Mouse (Mus musculus) MEL-GATA-1-ER (cell line): ENCODE measurements at regions not wholly inside any gene's neighbourhood (a gene's known extent, or its start where the extent isn't known, plus 50 kb on each side); places are given as distances from the start of the nearest gene placed in this dataset.

Source experiments
- DNase-seq: peaks from one replicate; pipeline ENCODE4 v3.0.0-alpha.2; 2012; ENCODE audit warnings: low read depth; ENCODE audit errors: extremely low read depth

DNA sequence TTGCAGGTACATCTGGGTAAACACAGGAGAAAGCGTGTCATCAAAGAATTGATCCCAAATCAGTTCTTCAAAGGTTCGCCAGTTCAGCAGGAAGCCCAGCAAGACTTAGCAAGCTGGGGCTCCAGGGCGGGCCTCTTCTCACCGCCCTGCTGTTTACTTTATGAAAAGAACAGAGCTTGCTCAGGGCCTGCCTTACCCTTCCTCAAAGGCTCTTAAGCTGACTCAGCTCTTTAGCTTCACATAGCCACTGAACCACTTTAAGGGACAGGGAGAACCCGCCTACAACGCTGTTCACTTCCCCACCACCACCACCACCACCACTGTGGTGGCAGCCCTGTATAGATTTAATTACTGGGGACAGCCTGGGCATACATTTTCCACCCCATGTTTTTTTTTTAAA is 148.5 kb downstream of the Clic5 start:
- DNase-seq = no peak

DNA sequence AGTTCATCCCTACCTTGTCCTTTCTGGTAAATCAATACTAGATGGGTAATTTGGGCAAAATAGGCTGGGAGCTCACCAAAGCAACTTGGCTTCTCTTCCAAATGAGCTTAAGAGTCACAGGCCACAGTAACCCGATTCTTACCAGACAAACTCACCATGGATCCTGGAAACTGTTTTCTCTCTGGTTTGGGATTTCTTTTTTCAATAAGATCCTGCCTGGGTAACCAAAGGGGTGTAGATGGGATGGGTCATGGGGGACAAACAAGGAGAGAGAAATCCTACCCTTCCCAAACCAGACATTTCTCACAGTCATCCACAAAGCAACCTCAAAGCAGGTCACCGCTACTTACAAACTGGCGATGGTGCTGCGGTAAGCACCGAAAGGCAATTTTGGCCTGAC is 148.9 kb downstream of the Clic5 start:
- no peak for DNase-seq

DNA sequence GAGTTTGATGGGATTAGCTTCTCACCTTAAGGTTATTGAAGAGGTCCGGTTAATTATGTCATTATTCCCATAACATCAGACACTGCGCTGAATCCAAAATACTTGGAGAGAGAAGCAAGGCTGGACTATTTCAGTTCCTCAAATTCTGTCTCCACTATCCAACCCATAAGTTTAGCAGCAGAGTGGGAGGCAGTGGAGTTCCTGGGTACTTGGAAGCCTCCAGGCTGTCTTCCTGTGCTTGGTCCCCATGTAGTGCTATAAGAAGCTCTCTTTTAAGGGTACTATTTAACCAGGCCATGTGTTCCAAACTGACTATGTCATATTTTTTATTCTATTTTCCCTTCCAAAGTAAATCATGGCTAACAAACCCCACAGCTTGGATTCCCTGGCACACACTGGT is 156.2 kb downstream of the Clic5 start:
- no peak for DNase-seq

DNA sequence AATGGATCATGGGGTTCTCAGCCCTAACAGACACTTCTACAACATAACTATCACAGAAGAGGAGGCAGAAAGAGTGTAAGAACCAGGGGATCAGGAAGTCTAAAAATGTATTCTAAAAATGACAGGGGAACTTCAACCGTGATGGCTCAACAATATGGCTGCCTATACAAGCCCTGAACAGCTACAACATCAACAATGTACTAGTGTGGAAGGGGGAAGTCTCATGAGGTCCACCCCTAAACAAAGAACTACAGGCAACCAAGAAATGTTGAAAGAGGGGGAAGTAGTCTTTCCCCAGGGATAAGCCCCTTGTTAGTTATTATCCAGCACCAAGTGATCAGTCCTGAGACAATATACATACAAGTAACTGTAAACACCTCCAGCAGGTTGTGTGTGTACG is 157.0 kb downstream of the Clic5 start:
- DNase-seq = no peak

DNA sequence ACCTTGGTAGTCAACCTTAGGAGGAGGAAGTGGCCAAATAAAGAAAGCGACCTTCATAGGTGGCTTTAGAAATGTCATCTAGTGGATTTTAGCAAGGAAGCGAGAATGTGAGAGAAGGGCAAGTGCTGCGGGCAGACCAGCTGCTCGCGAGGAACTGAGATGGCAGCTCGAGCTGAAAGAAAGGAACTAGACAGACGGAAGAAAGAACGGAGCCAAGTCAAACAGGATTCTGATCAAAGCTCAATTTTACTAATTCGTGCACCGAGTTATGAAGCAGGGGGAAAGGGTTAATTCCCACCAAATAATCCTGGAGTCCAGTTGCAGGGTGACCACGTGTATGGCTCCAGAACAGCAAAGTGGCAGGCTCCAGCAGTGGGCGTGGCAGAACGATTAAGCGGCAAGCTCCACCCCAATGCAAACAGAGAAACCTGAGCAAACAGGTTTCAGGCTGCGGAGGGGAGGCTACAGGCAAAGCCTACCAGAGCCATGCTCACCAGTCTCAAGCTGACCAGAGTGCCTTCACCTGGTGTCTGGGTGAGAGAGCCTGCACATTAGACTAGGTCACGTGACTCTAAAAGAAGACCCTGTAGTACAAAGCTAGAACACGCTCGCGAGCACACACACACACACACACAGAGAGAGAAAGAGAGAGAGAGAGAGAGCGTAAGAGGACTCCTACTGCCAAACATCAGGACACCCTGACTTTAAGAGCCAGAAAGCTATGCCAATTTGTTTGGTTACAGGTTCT is 162.0 kb downstream of the Clic5 start:
- no peak for DNase-seq

DNA sequence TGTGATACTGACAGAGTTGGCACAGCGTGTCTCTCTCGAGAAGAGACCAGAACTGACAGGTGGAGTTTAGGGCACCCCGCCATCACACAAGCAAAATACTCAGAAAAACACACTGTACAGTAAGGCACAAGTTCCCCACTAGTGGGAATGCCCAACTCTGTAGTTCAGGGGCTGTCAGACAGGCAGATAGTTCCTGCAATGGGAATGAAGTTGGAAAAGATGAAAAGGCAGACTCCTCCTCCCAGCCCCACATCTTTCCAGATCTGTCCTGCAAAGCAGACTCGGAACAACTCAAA is 162.5 kb downstream of the Clic5 start:
- DNase-seq = no peak

DNA sequence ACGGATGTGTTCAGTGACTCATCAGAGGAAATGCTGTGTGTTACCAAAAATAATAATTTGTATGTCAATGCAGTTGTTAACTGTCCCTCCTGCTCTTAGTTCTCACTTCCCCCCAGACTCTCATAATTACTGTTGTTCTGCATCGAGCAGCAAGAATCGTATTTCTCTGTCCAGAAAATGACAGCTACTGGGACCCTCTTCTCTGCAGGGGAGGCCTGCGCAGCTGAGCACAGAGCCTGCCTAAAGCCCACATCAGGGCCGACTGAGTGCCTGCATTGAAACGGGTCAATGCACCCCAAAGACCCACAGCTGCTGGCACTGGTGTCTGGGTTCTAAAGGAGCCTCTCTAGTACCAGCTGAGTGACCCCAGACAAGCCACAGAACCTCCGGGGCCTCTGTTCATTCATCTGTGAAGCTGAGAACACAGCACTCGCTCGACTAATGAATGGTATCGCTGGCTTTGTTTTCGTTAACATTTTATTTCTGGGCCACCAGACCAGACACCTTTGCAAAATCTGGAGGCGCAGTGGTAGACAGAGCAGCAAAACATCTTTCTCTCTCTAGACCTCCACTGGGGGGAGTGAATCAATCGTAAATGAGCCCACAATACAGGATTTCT is 163.2 kb downstream of the Clic5 start:
- no peak for DNase-seq

DNA sequence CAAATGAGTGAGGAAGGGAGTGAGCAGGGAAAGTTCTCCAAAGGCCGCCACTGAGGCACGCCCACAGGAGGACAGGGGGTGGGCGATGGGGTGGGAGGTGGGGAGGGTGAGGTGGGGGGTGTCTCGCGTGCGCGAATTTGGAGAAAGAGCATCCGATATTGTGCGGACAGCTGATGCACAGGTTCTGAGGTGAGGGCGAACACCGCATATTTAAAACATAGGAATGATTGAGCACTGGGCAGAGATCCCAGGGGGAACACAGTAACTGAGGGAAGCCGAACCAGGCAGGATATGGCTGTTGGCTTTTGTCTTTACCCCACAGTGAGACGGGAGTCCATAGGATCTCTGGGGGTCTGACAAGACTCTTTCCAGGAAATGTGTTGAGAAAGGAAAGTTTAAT is 163.8 kb downstream of the Clic5 start:
- DNase-seq = no peak

DNA sequence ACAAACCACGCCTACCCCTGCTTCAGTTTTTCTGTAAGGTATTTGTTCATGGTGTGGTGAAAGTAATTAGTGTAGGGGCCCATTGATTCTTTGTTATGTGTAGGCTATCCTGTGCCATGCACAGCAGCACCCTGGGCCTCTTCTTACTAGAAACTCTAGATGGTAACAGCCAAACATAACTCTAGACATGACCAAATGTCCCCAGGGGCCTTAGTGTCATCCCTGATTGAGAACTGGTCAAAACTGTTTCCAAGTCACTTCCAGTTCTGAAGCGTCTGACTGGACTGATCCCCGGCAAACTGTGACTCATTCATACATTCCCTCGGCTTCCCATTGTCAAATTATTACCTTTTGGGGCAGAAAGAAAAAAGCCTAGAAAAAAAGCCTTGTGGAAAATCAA is 174.7 kb downstream of the Clic5 start:
- no peak for DNase-seq

DNA sequence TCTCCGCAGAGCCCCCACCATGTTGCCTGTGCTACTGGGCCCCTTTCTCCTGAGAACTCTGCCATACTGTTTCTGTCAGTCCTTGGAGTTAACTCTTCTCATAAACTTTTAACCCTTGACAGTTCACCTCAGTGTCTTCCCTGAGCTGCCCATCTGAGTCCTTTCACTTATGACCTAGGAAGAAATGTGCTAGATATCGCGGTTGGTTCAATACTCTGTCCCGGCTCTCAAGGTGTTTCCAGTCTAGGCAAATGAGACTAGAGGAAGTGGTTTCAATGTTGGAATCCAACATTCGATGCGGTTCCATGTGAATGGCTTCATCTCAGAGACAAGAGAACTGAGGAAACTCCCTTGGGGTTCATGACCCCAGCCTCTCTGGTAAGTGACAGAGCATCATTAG is 176.1 kb downstream of the Clic5 start:
- no peak for DNase-seq

DNA sequence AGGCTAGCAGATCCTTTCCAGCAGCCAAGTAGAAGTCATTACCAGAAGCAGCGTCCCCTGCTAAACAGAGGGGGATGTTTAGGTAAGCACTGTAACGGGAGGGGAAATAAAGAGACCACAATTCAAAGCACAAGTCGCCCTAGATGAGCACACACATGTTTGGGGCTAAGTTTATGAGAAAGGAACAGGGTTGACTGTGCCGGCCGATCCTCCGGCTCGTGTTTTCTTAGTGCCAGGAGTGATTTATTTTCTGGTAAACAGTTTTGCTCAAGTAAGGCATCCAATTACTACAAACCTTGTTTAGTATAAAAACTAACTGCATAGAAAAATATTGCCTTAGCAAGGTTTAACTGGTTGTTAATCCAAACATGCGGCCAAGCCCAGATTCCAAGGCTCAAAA is 178.1 kb downstream of the Clic5 start:
- no peak for DNase-seq

DNA sequence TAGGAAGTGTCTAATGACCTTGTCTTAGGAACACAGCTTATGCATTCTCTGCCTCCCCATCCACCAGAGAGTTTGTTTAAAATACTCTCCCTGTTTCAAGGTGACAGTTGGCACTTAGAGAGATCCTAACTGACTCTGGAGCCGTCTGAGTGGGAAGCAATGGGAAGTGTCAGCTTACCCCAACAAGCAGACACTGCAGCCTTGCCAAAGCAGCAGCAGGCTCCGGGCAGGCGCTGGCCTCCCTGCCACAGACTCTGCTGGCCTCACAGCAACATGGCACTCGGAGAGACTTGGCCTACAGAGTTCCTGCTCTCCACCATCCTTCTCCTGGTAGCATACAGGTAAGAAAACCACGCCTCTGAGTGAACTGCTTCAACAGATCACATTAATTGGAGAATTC is 179.2 kb downstream of the Clic5 start:
- DNase-seq = no peak

DNA sequence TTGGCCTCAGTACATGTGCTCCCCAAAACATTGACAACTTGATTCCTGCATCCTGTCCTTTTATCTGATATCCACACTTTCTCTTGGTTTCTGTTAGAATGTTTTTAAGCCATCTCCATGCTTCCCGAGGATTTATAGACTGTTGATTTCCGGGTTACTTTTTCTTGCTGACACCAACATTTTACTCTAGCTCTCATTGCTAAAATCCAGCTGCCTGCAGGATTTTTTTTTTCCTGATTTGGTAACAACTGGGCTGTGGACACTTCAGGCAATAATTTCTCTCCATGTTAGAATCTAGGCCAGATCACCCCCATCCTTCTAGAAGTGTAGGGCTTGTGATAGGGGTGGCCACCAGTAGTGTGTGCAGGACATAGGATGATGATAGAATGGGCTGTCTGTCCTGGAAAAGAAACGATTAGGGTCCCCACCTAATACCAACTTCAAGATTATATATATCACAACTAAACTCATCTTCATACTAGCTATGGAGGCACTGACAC is 182.6 kb downstream of the Clic5 start:
- no peak for DNase-seq

DNA sequence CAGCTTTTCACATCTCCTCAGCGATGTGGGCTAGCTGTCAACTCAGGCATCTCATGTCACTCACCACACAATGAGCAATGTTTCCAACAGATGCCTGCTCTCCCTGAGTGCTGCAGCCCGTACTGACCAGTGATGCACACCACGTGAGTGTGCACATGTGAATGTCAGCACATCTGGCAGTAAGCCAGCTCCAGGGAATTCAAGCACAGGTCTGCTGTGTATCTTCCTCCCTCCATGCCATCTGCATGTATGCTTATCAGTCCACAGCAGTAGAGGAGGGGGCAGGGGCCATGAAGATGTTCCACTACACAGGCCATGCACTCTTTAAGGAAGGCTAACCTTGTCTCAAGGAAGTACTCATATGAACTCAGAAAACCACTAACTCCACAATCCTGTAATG is 183.2 kb downstream of the Clic5 start:
- no peak for DNase-seq

DNA sequence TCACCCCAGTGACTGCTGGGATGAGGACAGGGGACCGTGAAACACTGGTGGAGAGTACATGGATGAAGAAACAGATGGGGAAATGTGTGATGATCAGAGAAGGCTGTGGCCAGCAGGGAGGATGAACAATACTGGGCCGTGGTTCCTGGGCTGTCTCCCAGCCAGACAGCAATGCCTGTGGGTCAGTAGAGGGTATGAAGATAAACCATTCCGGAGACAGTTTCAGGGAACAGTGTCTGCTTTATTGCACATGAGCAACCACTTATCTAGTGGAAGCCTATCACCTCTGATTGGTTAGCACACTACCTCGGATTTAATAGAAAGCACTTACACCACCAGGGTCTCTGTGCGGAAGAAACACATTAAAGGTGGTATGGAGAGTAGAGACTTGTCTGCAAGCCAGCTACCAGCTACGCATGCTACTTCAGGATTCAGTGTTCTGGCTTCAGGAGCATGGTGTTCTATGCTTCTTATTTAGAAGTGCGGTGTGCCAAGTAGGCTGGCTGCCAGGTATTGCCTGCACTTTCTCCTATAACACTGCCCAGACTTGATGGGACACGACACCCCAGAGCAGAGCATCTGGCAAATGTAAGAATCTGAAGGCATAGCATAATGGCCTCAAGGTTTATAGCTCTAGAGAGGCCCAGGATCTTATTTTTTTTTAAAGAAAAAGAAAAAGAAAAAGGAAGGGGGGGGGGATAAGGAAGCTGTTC is 185.5 kb downstream of the Clic5 start:
- DNase-seq = no peak

DNA sequence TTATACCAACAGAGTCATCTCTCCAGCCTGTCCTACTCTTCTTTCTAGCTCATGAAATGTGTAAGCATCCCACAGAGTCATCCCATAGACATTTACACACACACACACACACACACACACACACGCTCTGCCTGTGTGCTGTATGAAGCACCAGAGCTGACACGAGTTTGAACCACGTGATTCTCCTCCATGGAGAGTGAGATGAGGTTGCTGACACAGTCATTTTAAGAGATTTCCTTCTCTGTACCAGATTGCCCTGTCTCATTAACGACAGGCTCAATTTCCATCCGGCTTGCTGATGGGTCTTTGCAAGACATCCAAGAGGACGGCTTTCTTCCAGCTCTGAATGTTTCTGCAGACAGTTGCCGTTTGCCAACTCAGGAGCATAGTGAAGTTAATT is 190.0 kb downstream of the Clic5 start:
- no peak for DNase-seq

DNA sequence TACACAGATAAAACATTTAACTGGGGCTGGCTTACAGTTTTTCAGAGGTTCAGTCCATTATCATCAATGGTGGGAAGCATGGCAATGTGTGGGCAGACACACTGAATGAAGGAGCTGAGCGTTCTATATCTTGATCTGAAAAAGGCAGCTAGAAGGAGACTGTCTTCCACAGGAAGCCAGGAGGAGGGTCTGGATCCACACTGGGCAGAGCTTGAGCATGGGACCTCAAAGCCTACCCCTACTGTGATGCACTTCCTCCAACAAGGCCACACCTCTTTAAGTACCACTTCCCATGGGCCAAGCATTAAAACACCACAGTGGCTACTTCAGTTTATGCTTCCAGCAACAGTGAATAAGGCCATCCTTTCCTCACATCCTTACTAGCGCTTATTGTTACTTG is 200.5 kb downstream of the Clic5 start:
- DNase-seq = no peak

DNA sequence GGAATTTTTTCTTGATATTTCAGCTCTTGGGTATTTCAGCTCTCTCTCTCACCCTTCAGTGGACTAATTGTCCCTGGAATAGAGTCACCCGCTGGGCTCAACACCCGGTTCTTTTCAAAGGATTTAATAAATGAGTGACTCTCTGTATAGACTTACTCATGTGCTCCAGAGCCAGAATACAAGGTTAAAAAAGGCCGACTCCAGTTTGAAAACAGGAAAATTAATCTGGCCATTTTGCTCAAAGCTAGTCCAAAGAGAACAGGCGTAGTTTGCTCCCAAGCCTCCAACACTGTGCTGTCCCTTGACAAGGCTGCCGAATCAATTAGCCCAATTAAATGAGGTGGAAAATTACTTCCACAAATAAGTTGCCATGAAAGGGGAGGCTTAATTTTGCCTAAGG is 209.4 kb downstream of the Clic5 start:
- DNase-seq = no peak

DNA sequence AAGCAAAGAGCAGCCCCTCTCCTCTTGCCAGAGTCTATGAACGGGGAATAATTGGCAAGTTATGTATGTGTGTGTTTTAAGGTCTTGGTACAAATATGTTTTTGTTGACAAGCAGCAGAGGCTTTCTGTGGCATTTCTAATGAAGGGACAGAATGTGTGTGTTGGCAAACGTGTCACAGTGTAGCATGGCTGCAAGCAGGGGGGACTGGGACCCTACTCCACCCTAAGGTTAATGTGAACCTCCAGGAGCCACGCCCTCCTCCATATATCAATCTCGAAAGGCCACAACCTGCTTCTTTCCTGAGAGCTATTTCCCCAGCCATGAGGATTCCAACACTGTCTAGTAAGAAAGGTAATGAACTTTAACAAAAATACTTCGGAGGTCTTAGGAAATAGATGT is 209.8 kb downstream of the Clic5 start:
- DNase-seq = no peak

DNA sequence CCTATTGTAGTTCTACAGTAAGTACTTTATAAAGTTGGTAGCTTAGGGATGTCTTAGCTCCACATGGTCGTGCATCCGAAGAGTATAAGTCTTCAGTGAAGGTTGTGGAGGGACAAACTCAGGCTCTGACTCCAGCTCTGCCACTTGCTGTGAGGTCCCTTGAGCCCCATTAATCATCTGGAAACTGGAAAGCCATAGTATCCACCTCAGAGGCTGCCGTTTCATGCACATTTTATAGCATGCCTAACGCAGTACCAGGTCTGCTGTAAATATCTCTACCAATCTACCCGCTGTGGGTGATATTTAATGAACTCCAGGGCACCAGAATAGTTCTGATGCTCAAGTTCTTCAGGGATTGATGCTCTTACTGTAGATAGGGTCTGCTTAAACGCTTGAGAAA is 216.5 kb downstream of the Clic5 start:
- DNase-seq = no peak

DNA sequence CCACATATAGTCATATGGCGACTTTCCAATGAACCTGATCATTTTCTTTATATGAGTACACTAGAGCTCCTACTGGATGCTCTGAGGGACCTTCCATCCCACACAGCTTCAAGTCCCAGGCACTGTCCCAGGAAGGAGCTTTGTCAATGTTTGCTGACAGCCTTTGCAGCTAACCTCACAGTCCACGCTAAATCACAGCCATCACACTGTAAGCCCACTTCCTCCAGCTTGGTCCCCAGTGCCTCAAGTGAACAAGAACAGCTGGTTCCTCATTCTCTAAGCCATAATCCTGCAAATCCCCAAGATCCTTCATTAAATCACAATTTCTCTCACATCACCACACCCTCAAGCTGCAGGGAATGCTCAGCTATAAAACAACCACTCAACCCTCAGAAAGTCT is 222.6 kb downstream of the Clic5 start:
- DNase-seq = no peak

DNA sequence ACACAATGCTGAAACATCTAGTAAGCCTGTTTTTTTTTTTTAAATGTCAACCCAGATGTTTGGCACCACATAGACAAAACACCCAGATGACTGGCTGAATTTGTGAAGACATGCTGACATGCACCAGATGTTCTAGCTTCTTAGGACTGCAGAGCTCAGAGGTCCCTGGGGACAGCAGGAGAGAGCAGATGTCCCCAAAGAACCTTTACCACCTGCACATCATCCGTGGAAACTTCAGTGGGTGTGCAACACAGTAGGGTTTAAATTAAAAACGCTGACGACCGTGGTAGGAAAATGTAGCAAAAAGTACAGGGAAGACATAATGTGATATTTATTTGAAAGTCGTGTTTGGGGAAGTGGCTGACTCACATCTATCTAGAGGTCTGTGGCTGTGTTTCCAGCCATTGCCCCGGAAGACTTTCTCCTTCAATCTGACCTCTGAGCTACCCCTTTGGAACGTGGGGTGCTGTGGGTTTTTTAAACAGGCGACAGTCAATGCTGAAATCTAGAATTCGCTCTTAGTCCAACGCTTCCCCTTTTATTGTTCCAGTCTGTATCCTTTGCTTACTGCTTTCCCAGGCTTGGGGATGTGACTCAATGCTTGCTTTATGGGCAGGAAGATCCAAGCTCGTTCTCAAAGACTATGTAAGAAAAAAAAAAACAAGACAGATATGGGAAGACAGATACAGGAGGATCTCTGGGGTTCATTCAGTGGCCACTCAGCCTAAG is 230.5 kb downstream of the Clic5 start:
- no peak for DNase-seq
